Mouse (Mus musculus) 416B (cell line): ENCODE measurements around the gene Cbx7.
"Not testable (repeated sequence)": the region's sequence is repeated elsewhere in the genome, so short reads cannot be mapped to it uniquely, and the experiment has no call there.

Experiments
- DNase-seq: peaks from one replicate; pipeline ENCODE4 v3.0.0; 2011; ENCODE audit warnings: low read depth

The Cbx7 gene

GRCm38 (mm10) chr15:79926856-79927416 is 44.0 kb downstream of the Cbx7 start:
- no peak for DNase-seq

GRCm38 (mm10) chr15:79919787-79920186 is 51.1 kb downstream of the Cbx7 start:
- no peak for DNase-seq

- no peak for DNase-seq
These were observed 52.4 kb downstream of the Cbx7 start for GRCm38 (mm10) chr15:79918485-79918884.

GRCm38 (mm10) chr15:79917111-79917720 is 53.7 kb downstream of the Cbx7 start:
- no peak for DNase-seq

- no peak for DNase-seq
These were observed 54.8 kb downstream of the Cbx7 start for GRCm38 (mm10) chr15:79916150-79916549.

- DNase-seq = peak; percentile 47
These were observed 56.6 kb downstream of the Cbx7 start for GRCm38 (mm10) chr15:79914357-79914756.

GRCm38 (mm10) chr15:79913761-79914346 is 57.1 kb downstream of the Cbx7 start:
- no peak for DNase-seq

- DNase-seq = no peak
These were observed 59.6 kb downstream of the Cbx7 start for GRCm38 (mm10) chr15:79911339-79911738.

GRCm38 (mm10) chr15:79910812-79911211 is 60.1 kb downstream of the Cbx7 start:
- DNase-seq = not testable (repeated sequence)

GRCm38 (mm10) chr15:79909006-79909405 is 61.9 kb downstream of the Cbx7 start:
- DNase-seq = not testable (repeated sequence)

- no peak for DNase-seq
These were observed 64.1 kb downstream of the Cbx7 start for GRCm38 (mm10) chr15:79906855-79907254.

GRCm38 (mm10) chr15:79905211-79905610 is 65.7 kb downstream of the Cbx7 start:
- DNase-seq = no peak

- DNase-seq = not testable (repeated sequence)
These were observed 66.2 kb downstream of the Cbx7 start for GRCm38 (mm10) chr15:79904678-79905077.

- no peak for DNase-seq
These were observed 67.0 kb downstream of the Cbx7 start for GRCm38 (mm10) chr15:79903963-79904362.

- not testable (repeated sequence) for DNase-seq
These were observed 67.8 kb downstream of the Cbx7 start for GRCm38 (mm10) chr15:79903081-79903480.

GRCm38 (mm10) chr15:79901399-79901798 is 69.5 kb downstream of the Cbx7 start:
- DNase-seq = no peak

GRCm38 (mm10) chr15:79900751-79901150 is 70.2 kb downstream of the Cbx7 start:
- no peak for DNase-seq

- DNase-seq = no peak
These were observed 71.0 kb downstream of the Cbx7 start for GRCm38 (mm10) chr15:79899828-79900510.

GRCm38 (mm10) chr15:79898988-79899387 is 71.9 kb downstream of the Cbx7 start:
- DNase-seq = no peak

- no peak for DNase-seq
These were observed 74.7 kb downstream of the Cbx7 start for GRCm38 (mm10) chr15:79896080-79896725.

- peak; percentile 82 for DNase-seq
These were observed 75.5 kb downstream of the Cbx7 start for GRCm38 (mm10) chr15:79895221-79896079.

- peak; percentile 50 for DNase-seq
These were observed 76.6 kb downstream of the Cbx7 start for GRCm38 (mm10) chr15:79894343-79894742.
